Mouse (Mus musculus): ENCODE data around the gene Pikfyve. TPM values are rescaled to one million over a fixed set of nuclear protein-coding genes. Genes with fewer than 3 reads are reported as not detected.

Gene Pikfyve
- polyA plus RNA-seq, 1 experiment from 2014 or later: 9.5 TPM

- no peak for ATAC-seq (ENCODE audit: insufficient number of reproducible peaks, insufficient read depth, low FRiP score, low read depth)
- Histone ChIP-seq H3K27me3 (ENCODE audit: control insufficient read depth, insufficient read depth, low read length) (no peaks in the 10 kb centered on the region), H3K27ac (replicated peaks in 1 of 2; ENCODE audit: control insufficient read depth in 1 of 2, insufficient read depth in 1 of 2, low read depth in 2 of 2, low read length in 2 of 2) (no peak overlapping the region), H3K9me3 (ENCODE audit: control insufficient read depth, low read length) (no peaks in the 10 kb centered on the region), H3K4me2 (ENCODE audit: low read length) (no peak overlapping the region), H3K4me3 (ENCODE audit: control insufficient read depth in 1 of 2, insufficient read depth in 1 of 2, low read depth in 1 of 2, low read length in 2 of 2) (no peak overlapping the region), H3K36me3 (ENCODE audit: control insufficient read depth, insufficient read depth, low read length) (peaks cover 26% of the 10 kb centered on the region), H3K9ac (ENCODE audit: low read length) (no peak overlapping the region), H3K4me1 (ENCODE audit: control insufficient read depth in 2 of 2, insufficient read depth in 2 of 2, low read length in 2 of 2) (peaks cover 0 to 8% of the 10 kb centered on the region in 2 experiments; a peak in 2 of 4 replicates)
- 71% methylated on average over 5 of the region's 5 CpGs for WGBS
These were observed 9.6 kb upstream of the Pikfyve start for GRCm38 (mm10) chr1:65176912-65177311.

GRCm38 (mm10) chr1:65177452-65177851, 9.0 kb upstream of the Pikfyve start:
- Histone ChIP-seq H3K4me2 (ENCODE audit: low read length) (peak overlapping the region; percentile 86), H3K9me3 (ENCODE audit: control insufficient read depth, low read length) (no peaks in the 10 kb centered on the region), H3K4me3 (ENCODE audit: control insufficient read depth in 1 of 2, insufficient read depth in 1 of 2, low read depth in 1 of 2, low read length in 2 of 2) (peak overlapping the region in 1 of 2 experiments; percentile 66; a peak in 2 of 4 replicates), H3K36me3 (ENCODE audit: control insufficient read depth, insufficient read depth, low read length) (peaks cover 23% of the 10 kb centered on the region), H3K27ac (replicated peaks in 1 of 2; ENCODE audit: control insufficient read depth in 1 of 2, insufficient read depth in 1 of 2, low read depth in 2 of 2, low read length in 2 of 2) (peak overlapping the region in 1 of 2 experiments; percentile 90; a peak in 1 of 4 replicates), H3K4me1 (ENCODE audit: control insufficient read depth in 2 of 2, insufficient read depth in 2 of 2, low read length in 2 of 2) (peaks cover 0 to 8% of the 10 kb centered on the region in 2 experiments; a peak in 2 of 4 replicates), H3K9ac (ENCODE audit: low read length) (peak overlapping the region; percentile 72), H3K27me3 (ENCODE audit: control insufficient read depth, insufficient read depth, low read length) (no peaks in the 10 kb centered on the region)
- 51% methylated on average over 3 of the region's 3 CpGs for WGBS
- ATAC-seq (ENCODE audit: insufficient number of reproducible peaks, insufficient read depth, low FRiP score, low read depth): no peak

DNA sequence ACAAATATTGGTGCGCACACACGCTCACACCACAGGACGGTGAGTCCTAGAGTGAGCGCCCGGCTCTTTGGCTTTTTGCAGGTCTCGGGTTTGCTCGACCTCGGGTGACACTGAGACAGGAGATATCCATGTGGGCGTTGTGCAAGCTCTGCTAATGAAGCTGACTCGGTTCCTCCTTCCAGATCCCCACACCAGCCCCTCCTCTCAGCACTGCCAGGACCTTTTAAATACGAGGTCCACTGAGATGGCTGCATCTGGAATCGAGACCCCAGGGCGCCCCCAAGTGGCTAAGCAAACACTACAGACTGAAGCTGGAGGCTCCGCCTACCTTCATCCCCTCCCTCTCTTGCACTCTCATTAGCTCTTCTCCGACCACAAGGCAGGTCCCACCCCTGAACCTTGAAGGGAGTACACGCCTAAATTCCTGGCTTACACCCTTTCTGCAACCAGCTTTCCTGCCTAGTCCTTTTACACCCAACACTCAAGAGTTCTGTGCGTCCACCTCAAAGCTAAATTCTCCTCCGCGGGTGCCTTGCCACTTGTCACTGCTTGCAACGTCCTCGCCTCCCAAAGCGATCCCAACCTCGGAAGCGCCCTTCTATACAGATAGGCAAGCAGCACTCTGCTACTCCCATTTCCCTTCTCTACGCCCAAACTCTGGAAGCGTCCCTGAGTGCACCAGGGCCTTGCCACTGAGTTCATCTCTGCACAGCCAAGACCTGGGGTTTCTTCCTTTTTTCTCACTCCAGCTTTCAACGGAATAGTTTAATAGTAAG, 8.2 kb upstream of the Pikfyve start:
- peak overlapping the region; percentile 90 to 93 for H3K27ac ChIP-seq (replicated peaks in 1 of 2; ENCODE audit: control insufficient read depth in 1 of 2, insufficient read depth in 1 of 2, low read depth in 2 of 2, low read length in 2 of 2)
- peak overlapping the region; percentile 86 for H3K4me2 ChIP-seq (ENCODE audit: low read length)
- no peaks in the 10 kb centered on the region for H3K9me3 ChIP-seq (ENCODE audit: control insufficient read depth, low read length)
- H3K9ac ChIP-seq (ENCODE audit: low read length): peak overlapping the region; percentile 72
- peaks cover 15% of the 10 kb centered on the region for H3K36me3 ChIP-seq (ENCODE audit: control insufficient read depth, insufficient read depth, low read length)
- 5% methylated on average over 27 of the region's 27 CpGs for WGBS
- H3K4me1 ChIP-seq (ENCODE audit: control insufficient read depth in 2 of 2, insufficient read depth in 2 of 2, low read length in 2 of 2): peaks cover 0 to 8% of the 10 kb centered on the region in 2 experiments; a peak in 2 of 4 replicates
- peak; percentile 83 for ATAC-seq (ENCODE audit: insufficient number of reproducible peaks, insufficient read depth, low FRiP score, low read depth)
- H3K4me3 ChIP-seq (ENCODE audit: control insufficient read depth in 1 of 2, insufficient read depth in 1 of 2, low read depth in 1 of 2, low read length in 2 of 2): peak overlapping the region; percentile 66 to 73
- H3K27me3 ChIP-seq (ENCODE audit: control insufficient read depth, insufficient read depth, low read length): no peaks in the 10 kb centered on the region

DNA sequence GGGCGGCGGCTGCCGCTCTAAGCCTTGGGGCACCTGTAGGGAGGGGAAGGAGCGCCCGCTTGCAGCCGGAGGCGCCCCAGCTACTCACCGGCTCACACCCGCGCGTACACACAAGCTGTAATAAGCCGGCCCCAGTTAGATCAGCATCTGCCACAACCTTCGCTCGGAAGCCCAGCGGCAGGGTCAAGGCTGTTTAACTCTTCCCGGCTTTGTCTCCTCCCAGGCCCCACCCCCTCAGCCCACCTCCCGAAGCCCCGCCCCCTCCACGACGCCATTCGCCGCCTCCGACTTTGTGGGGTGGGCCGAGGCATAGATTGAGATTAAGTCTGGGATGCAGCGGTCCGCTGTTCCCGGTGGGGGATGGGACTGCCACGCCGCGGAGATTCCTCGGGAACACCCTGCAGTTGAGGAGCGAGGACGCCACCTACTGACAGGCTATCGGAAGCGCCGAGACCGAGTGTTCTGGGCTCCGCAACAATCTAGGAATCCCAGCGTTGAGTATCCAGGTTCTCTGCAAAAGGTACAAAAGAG, 7.5 kb upstream of the Pikfyve start:
- Histone ChIP-seq H3K27me3 (ENCODE audit: control insufficient read depth, insufficient read depth, low read length) (no peaks in the 10 kb centered on the region), H3K4me3 (ENCODE audit: control insufficient read depth in 1 of 2, insufficient read depth in 1 of 2, low read depth in 1 of 2, low read length in 2 of 2) (peak overlapping the region; percentile 66 to 73), H3K4me1 (ENCODE audit: control insufficient read depth in 2 of 2, insufficient read depth in 2 of 2, low read length in 2 of 2) (peaks cover 0 to 8% of the 10 kb centered on the region in 2 experiments; a peak in 2 of 4 replicates), H3K9ac (ENCODE audit: low read length) (peak overlapping the region; percentile 72), H3K27ac (replicated peaks in 1 of 2; ENCODE audit: control insufficient read depth in 1 of 2, insufficient read depth in 1 of 2, low read depth in 2 of 2, low read length in 2 of 2) (peak overlapping the region; percentile 90 to 93), H3K9me3 (ENCODE audit: control insufficient read depth, low read length) (no peaks in the 10 kb centered on the region), H3K36me3 (ENCODE audit: control insufficient read depth, insufficient read depth, low read length) (peaks cover 9% of the 10 kb centered on the region), H3K4me2 (ENCODE audit: low read length) (peak overlapping the region; percentile 86)
- ATAC-seq (ENCODE audit: insufficient number of reproducible peaks, insufficient read depth, low FRiP score, low read depth): peak; percentile 91
- under 1% methylated on average over 39 of the region's 39 CpGs for WGBS

DNA sequence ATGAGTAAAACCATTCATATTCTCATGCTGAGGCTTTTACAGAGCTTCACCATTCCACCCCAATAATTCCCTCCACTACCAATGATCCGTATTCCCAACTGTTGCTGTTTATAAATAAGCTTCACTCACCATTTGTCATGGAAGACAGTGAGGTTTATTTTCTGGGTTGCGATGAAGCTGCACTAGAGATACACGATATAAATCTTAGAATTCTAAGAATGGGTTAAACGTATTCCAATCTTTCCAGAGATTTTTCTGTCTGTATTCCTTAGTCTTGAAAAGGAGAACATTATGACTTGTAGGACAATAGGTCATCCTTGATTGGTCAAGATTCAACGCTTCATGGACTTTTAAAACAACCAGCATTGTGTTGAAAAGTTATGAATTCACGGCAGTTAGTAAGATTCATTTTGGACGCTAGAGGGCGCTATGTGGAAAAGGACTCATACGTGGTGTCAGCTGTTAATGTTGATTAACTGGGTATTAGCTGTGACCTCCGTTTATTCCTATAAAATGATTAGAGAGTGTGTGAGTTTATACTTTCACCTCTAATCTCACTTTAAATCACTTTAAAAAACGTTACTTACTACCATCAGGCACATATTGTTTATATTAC, 6.7 kb upstream of the Pikfyve start:
- Histone ChIP-seq H3K4me3 (ENCODE audit: control insufficient read depth in 1 of 2, insufficient read depth in 1 of 2, low read depth in 1 of 2, low read length in 2 of 2) (peak overlapping the region; percentile 66 to 73; a peak in 3 of 4 replicates), H3K36me3 (ENCODE audit: control insufficient read depth, insufficient read depth, low read length) (peaks cover 2% of the 10 kb centered on the region; the same call in 1 of the 2 replicates), H3K9ac (ENCODE audit: low read length) (peak overlapping the region; percentile 72), H3K9me3 (ENCODE audit: control insufficient read depth, low read length) (no peaks in the 10 kb centered on the region), H3K4me2 (ENCODE audit: low read length) (peak overlapping the region; percentile 86), H3K27ac (replicated peaks in 1 of 2; ENCODE audit: control insufficient read depth in 1 of 2, insufficient read depth in 1 of 2, low read depth in 2 of 2, low read length in 2 of 2) (peak overlapping the region in 1 of 2 experiments; percentile 90; a peak in 3 of 4 replicates), H3K27me3 (ENCODE audit: control insufficient read depth, insufficient read depth, low read length) (no peaks in the 10 kb centered on the region), H3K4me1 (ENCODE audit: control insufficient read depth in 2 of 2, insufficient read depth in 2 of 2, low read length in 2 of 2) (peaks cover 0 to 8% of the 10 kb centered on the region in 2 experiments; a peak in 2 of 4 replicates)
- 4% methylated on average over 11 of the region's 11 CpGs for whole genome bisulfite sequencing
- ATAC-seq (ENCODE audit: insufficient number of reproducible peaks, insufficient read depth, low FRiP score, low read depth): no peak

DNA sequence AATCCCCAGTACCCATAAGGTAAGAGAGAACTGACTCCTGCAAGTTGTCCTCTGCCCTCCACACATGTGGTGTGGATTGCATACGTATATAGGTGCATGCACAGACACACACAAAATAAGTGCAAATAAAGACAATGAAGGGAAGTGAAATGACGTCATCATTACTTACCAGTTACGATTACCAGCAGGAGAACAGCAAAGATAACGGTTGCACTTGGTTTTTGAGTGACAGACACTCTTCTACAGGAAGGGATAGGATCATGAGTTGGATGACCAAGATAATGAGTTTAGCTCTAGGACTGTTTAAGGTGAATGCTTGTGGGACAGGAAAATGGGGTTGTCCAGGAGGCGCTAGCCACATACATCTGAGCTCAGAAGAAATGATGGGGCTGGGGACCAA, 5.0 kb upstream of the Pikfyve start:
- Histone ChIP-seq H3K27me3 (ENCODE audit: control insufficient read depth, insufficient read depth, low read length) (no peaks in the 10 kb centered on the region), H3K36me3 (ENCODE audit: control insufficient read depth, insufficient read depth, low read length) (no peaks in the 10 kb centered on the region), H3K9me3 (ENCODE audit: control insufficient read depth, low read length) (no peaks in the 10 kb centered on the region), H3K4me3 (ENCODE audit: control insufficient read depth in 1 of 2, insufficient read depth in 1 of 2, low read depth in 1 of 2, low read length in 2 of 2) (no peak overlapping the region), H3K9ac (ENCODE audit: low read length) (no peak overlapping the region), H3K4me1 (ENCODE audit: control insufficient read depth in 2 of 2, insufficient read depth in 2 of 2, low read length in 2 of 2) (peaks cover 2 to 10% of the 10 kb centered on the region in 2 experiments; a peak in 2 of 4 replicates), H3K4me2 (ENCODE audit: low read length) (no peak overlapping the region), H3K27ac (replicated peaks in 1 of 2; ENCODE audit: control insufficient read depth in 1 of 2, insufficient read depth in 1 of 2, low read depth in 2 of 2, low read length in 2 of 2) (no peak overlapping the region)
- ATAC-seq (ENCODE audit: insufficient number of reproducible peaks, insufficient read depth, low FRiP score, low read depth): no peak
- WGBS: 60% methylated on average over 5 of the region's 5 CpGs

DNA sequence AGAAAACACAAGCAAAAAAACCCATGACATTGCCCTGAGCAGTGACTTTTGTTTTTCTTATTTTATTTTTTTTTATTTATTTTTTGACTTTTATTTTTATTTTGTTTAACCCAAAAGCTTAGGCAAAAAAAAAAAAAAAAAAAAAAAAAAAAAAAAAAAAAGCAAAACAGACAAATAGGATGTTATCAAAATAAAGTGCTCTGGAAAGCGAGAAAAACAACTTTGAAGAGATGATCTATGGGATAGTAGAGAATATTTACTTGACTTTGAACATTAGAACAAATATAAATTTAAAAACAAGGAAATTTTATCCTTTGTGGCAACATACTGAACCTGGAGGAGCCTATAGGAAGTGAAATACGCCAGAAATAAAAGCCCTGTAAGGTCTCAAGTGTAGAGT, 2.5 kb upstream of the Pikfyve start:
- Histone ChIP-seq H3K4me1 (ENCODE audit: control insufficient read depth in 2 of 2, insufficient read depth in 2 of 2, low read length in 2 of 2) (peaks cover 2 to 8% of the 10 kb centered on the region in 2 experiments; a peak in 2 of 4 replicates), H3K36me3 (ENCODE audit: control insufficient read depth, insufficient read depth, low read length) (no peaks in the 10 kb centered on the region), H3K4me3 (ENCODE audit: control insufficient read depth in 1 of 2, insufficient read depth in 1 of 2, low read depth in 1 of 2, low read length in 2 of 2) (no peak overlapping the region), H3K27ac (replicated peaks in 1 of 2; ENCODE audit: control insufficient read depth in 1 of 2, insufficient read depth in 1 of 2, low read depth in 2 of 2, low read length in 2 of 2) (no peak overlapping the region), H3K4me2 (ENCODE audit: low read length) (no peak overlapping the region), H3K9me3 (ENCODE audit: control insufficient read depth, low read length) (no peaks in the 10 kb centered on the region), H3K9ac (ENCODE audit: low read length) (no peak overlapping the region), H3K27me3 (ENCODE audit: control insufficient read depth, insufficient read depth, low read length) (no peaks in the 10 kb centered on the region)
- ATAC-seq (ENCODE audit: insufficient number of reproducible peaks, insufficient read depth, low FRiP score, low read depth): no peak
- 86% methylated on average over 2 of the region's 2 CpGs for WGBS
